ENCODE assay signal across 9 mouse cellular contexts in genomic region chr9:66732791-66733691, GRCm38 (mm10). TPM values are rescaled to one million over a fixed set of nuclear protein-coding genes. Genes with fewer than 3 reads are reported as not detected.
DNase-seq lines count a peak whose midpoint lies in the region; ATAC-seq and TF ChIP-seq lines count a peak whose summit lies in the region.
"Had no signal": no experiment of that assay in that cellular context is flagged by ENCODE, and none has a peak within 500 bp of the region (broad histone marks: within the 10 kb centered on the region; RNA-seq: fewer than 3 reads in every experiment).

No protein-coding gene starts in this region.

- TF ChIP-seq POLR2A in cerebellum, adult 2 months (IDR thresholded peaks at IDR 0.05; ENCODE audit: borderline replicate concordance, insufficient read depth, low read length): peak; percentile 30; the same call in 1 of the 2 replicates

- no peak for TF ChIP-seq CTCF in cerebellum, adult 2 months (IDR thresholded peaks at IDR 0.05; ENCODE audit: borderline replicate concordance, insufficient read depth, low read depth, low read length)

- H3K4me1 ChIP-seq in cerebellum, adult 2 months (ENCODE audit: control insufficient read depth, insufficient read depth, low read length): peaks cover 27% of the 10 kb centered on the region; the same call in 1 of the 2 replicates
- peaks cover 21% of the 10 kb centered on the region for H3K4me1 ChIP-seq in heart, embryonic 13.5 days
- H3K4me1 ChIP-seq in neural tube, embryonic 15.5 days: peaks cover 9% of the 10 kb centered on the region

- H3K9ac ChIP-seq in heart, embryonic 13.5 days: 0 out of 2 replicates have a peak overlapping the region, but pooled peaks have one; percentile 28
- H3K9ac ChIP-seq in neural tube, embryonic 15.5 days (replicated peaks): no peak overlapping the region
- H3K9ac ChIP-seq: liver, embryonic 15.5 days had no signal

- no peaks in the 10 kb centered on the region for H3K9me3 ChIP-seq in heart, embryonic 13.5 days
- no peaks in the 10 kb centered on the region for H3K9me3 ChIP-seq in neural tube, embryonic 15.5 days (replicated peaks)
- H3K9me3 ChIP-seq: liver, embryonic 15.5 days had no signal

- H3K4me2 ChIP-seq in heart, embryonic 13.5 days: peak overlapping the region; percentile 38
- no peak overlapping the region for H3K4me2 ChIP-seq in neural tube, embryonic 15.5 days
- H3K4me2 ChIP-seq: liver, embryonic 15.5 days had no signal

- H3K4me3 ChIP-seq in cerebellum, adult 2 months (replicated peaks; ENCODE audit: insufficient read depth, low read depth, low read length): peak overlapping the region; percentile 7
- no peak overlapping the region for H3K4me3 ChIP-seq in heart, embryonic 13.5 days
- H3K4me3 ChIP-seq in neural tube, embryonic 15.5 days (replicated peaks): no peak overlapping the region
- H3K4me3 ChIP-seq: liver, embryonic 15.5 days had no signal

- peak; percentile 23 to 44 for DNase-seq in heart, adult 18-20 months
- no peak for DNase-seq in heart, adult 8-10 months (ENCODE audit: low spot score)
- peak; percentile 88 to 94 for DNase-seq in cerebellum, adult 2 months
- peak; percentile 71 for DNase-seq in layer of hippocampus, adult 8-10 months (ENCODE audit: low spot score in 2 of 2)
- DNase-seq in right cerebral cortex, postnatal 25 days: peak; percentile 75
- DNase-seq in spleen, postnatal 10 days (ENCODE audit: low spot score in 2 of 2): no peak

- no peak for ATAC-seq in heart, embryonic 13.5 days (ENCODE audit: extremely low read depth, insufficient number of reproducible peaks, low FRiP score, low TSS enrichment)
- no peak for ATAC-seq in neural tube, embryonic 15.5 days (ENCODE audit: low FRiP score)

- H3K36me3 ChIP-seq in heart, embryonic 13.5 days: no peaks in the 10 kb centered on the region
- H3K36me3 ChIP-seq in neural tube, embryonic 15.5 days: no peaks in the 10 kb centered on the region
- H3K36me3 ChIP-seq: liver, embryonic 15.5 days had no signal

- no peaks in the 10 kb centered on the region for H3K27me3 ChIP-seq in cerebellum, adult 2 months (ENCODE audit: control insufficient read depth, insufficient read depth, low read length)
- H3K27me3 ChIP-seq in heart, embryonic 13.5 days (replicated peaks): peaks cover 18% of the 10 kb centered on the region
- H3K27me3 ChIP-seq in neural tube, embryonic 15.5 days (replicated peaks): no peaks in the 10 kb centered on the region
- H3K27me3 ChIP-seq: liver, embryonic 15.5 days had no signal

- H3K27ac ChIP-seq in cerebellum, adult 2 months (ENCODE audit: insufficient read depth, low read length): peak overlapping the region; percentile 75
- no peak overlapping the region for H3K27ac ChIP-seq in heart, embryonic 13.5 days (replicated peaks)
- no peak overlapping the region for H3K27ac ChIP-seq in neural tube, embryonic 15.5 days (replicated peaks)
- H3K27ac ChIP-seq: liver, embryonic 15.5 days had no signal

- WGBS in cerebellum, adult 2 months: 19% methylated on average over 15 of the region's 15 CpGs
- whole genome bisulfite sequencing in heart, embryonic 13.5 days: 20% methylated on average over 15 of the region's 15 CpGs
- 44% methylated on average over 15 of the region's 15 CpGs for WGBS in neural tube, embryonic 15.5 days

RNA-seq across cellular contexts. Expression of gene Car12, which starts 19.6 kb away (rescaled TPM):
- not detected for total RNA-seq in heart, adult 18-20 months (2021)
- total RNA-seq in heart, adult 8-10 months (2022): not detected
- polyA plus RNA-seq in cerebellum, adult 2 months (2012; rRNA removed): 3.4 and 8.4 TPM in 2 replicates
- polyA plus RNA-seq in heart, embryonic 13.5 days (2015; fragmentation: Nextera tagmentation; extraction: Ambion mirVana): 0.59 and 0.76 TPM in 2 replicates
- 10 to 100 TPM; 33.8 to 56.2 (median 43.3) TPM for total RNA-seq in layer of hippocampus, adult 8-10 months (2022)
- 0.81 and 2.1 TPM in 2 replicates for polyA plus RNA-seq in neural tube, embryonic 15.5 days (2015; fragmentation: Nextera tagmentation; extraction: Ambion mirVana)

Comparison
In these comparisons a context has a peak if more than half of its experiments do, and no peak if none do; other contexts are left out.
1. DNase-seq: peak in heart, adult 18-20 months (2 of 2), cerebellum, adult 2 months (2 of 2), layer of hippocampus, adult 8-10 months (2 of 2) and right cerebral cortex, postnatal 25 days (single experiment); none in heart, adult 8-10 months (single experiment) and spleen, postnatal 10 days (0 of 2).
2. RNA of gene Car12, which starts 19.6 kb away (total RNA-seq): 33.8 to 56.2 TPM in layer of hippocampus, adult 8-10 months; not detected in heart, adult 18-20 months and not detected in heart, adult 8-10 months; every median in the first group is over 10 times any median in the second.